Mouse (Mus musculus) lung, postnatal 0 days (tissue): ENCODE measurements at regions not wholly inside any gene's neighbourhood (a gene's known extent, or its start where the extent isn't known, plus 50 kb on each side); places are given as distances from the start of the nearest gene placed in this dataset.
A peak's percentile ranks its signal among the peaks of the same experiment; 100 is the strongest.

Experiments used
- ATAC-seq: fragments of 200-750 bp; cut with Nextera tagmentation; 2 replicates; pipeline ENCODE4 v1.8.0; 2017; ENCODE audit warnings: moderate library complexity
- DNase-seq: peaks from one replicate; pipeline ENCODE4 v3.0.0-alpha.2; 2016; ENCODE audit warnings: low spot score
- H3K27ac ChIP-seq: fragments of 300-500 bp; sonication (generic); 2 replicates; pipeline ENCODE4 v1.5.1; 2014; ENCODE audit warnings: antibody characterized with exemption, mild to moderate bottlenecking, low read length, mixed read lengths
- H3K27me3 ChIP-seq: fragments of 300-500 bp; sonication (generic); replicated peaks from 2 replicates; pipeline ENCODE4 v1.6.1; 2014; ENCODE audit warnings: low read length, mixed read lengths; ENCODE audit not compliant: insufficient read depth
- H3K36me3 ChIP-seq: fragments of 300-500 bp; sonication (generic); 2 replicates; pipeline ENCODE4 v1.6.1; 2014; ENCODE audit warnings: low read length, mixed read lengths; ENCODE audit not compliant: insufficient read depth
- H3K4me1 ChIP-seq: fragments of 300-500 bp; sonication (generic); 2 replicates; pipeline ENCODE4 v1.6.1; 2014; ENCODE audit warnings: antibody characterized with exemption, low read depth, low read length, mixed read lengths; ENCODE audit not compliant: insufficient read depth
- H3K4me2 ChIP-seq: fragments of 300-500 bp; sonication (generic); replicated peaks from 2 replicates; pipeline ENCODE4 v1.6.1; 2014; ENCODE audit warnings: low read depth, mild to moderate bottlenecking, low read length, moderate library complexity, mixed read lengths
- H3K4me3 ChIP-seq: fragments of 300-500 bp; sonication (generic); 2 replicates; pipeline ENCODE4 v1.5.1; 2014; ENCODE audit warnings: low read depth, low read length
- H3K9ac ChIP-seq: fragments of 300-500 bp; sonication (generic); replicated peaks from 2 replicates; pipeline ENCODE4 v1.6.1; 2014; ENCODE audit warnings: low read depth, mild to moderate bottlenecking
- H3K9me3 ChIP-seq: fragments of 300-500 bp; sonication (generic); 2 replicates; pipeline ENCODE4 v1.6.1; 2016; ENCODE audit warnings: low read length, mixed read lengths
- CTCF ChIP-seq: IDR thresholded peaks from 2 replicates; pipeline ENCODE4 v1.5.1; 2016; ENCODE audit warnings: antibody characterized with exemption, mild to moderate bottlenecking
- EP300 ChIP-seq: IDR thresholded peaks from 2 replicates; pipeline ENCODE4 v1.6.1; 2016; ENCODE audit warnings: antibody characterized with exemption, mild to moderate bottlenecking, control low read depth
- WGBS: fragments of 180-500 bp; shearing (Covaris S2); extraction: QIAGEN DNeasy Blood & Tissue Kit; methylation state at CpG from one replicate; pipeline ENCODE4 v1.1.7; 2014; 5-methylcytosine and 5-hydroxymethylcytosine counted together

- no peaks in the 10 kb centered on the region for H3K27me3 ChIP-seq
- peak; percentile 7 for DNase-seq
- no peak overlapping the region for H3K4me2 ChIP-seq
- no peaks in the 10 kb centered on the region for H3K36me3 ChIP-seq
- no peak overlapping the region for H3K4me3 ChIP-seq
- WGBS, result 52% methylated on average over 13 of the region's 13 CpGs
- H3K4me1 ChIP-seq, result no peaks in the 10 kb centered on the region
- no peak overlapping the region for H3K9ac ChIP-seq
- H3K27ac ChIP-seq, result no peak overlapping the region
- no peak for TF ChIP-seq CTCF
- TF ChIP-seq EP300, result no peak
- no peaks in the 10 kb centered on the region for H3K9me3 ChIP-seq
- ATAC-seq, result no peak
These were observed 106.2 kb upstream of the Efcab1 start for GRCm38 (mm10) chr16:14800209-14800608.

- DNase-seq (peak; percentile 50), ATAC-seq (peak; percentile 43; the same call in 1 of the 2 replicates)
- Histone ChIP-seq H3K27me3 (no peaks in the 10 kb centered on the region), H3K36me3 (no peaks in the 10 kb centered on the region), H3K9ac (no peak overlapping the region), H3K4me2 (no peak overlapping the region), H3K4me1 (no peaks in the 10 kb centered on the region), H3K4me3 (no peak overlapping the region), H3K27ac (no peak overlapping the region), H3K9me3 (no peaks in the 10 kb centered on the region)
- TF ChIP-seq EP300 (no peak), CTCF (no peak)
- WGBS, result 58% methylated on average over 3 of the region's 3 CpGs
These were observed 79.4 kb upstream of the Efcab1 start for GRCm38 (mm10) chr16:14827008-14827407.

- no peaks in the 10 kb centered on the region for H3K4me1 ChIP-seq
- no peaks in the 10 kb centered on the region for H3K27me3 ChIP-seq
- no peak overlapping the region for H3K4me3 ChIP-seq
- DNase-seq, result no peak
- no peak overlapping the region for H3K9ac ChIP-seq
- no peak for TF ChIP-seq EP300
- TF ChIP-seq CTCF, result no peak
- H3K4me2 ChIP-seq, result no peak overlapping the region
- H3K36me3 ChIP-seq, result no peaks in the 10 kb centered on the region
- no peak overlapping the region for H3K27ac ChIP-seq
- H3K9me3 ChIP-seq, result no peaks in the 10 kb centered on the region
- no peak for ATAC-seq
These were observed 65.6 kb upstream of the Efcab1 start for GRCm38 (mm10) chr16:14840786-14841185.
